Mouse (Mus musculus): ENCODE measurements at regions not wholly inside any gene's neighbourhood (a gene's known extent, or its start where the extent isn't known, plus 50 kb on each side); places are given as distances from the start of the nearest gene placed in this dataset.

- H3K27me3 ChIP-seq (ENCODE audit: control insufficient read depth, insufficient read depth, low read length): no peaks in the 10 kb centered on the region
- DNase-seq: no peak
- TF ChIP-seq CTCF (IDR thresholded peaks at IDR 0.05; ENCODE audit: borderline replicate concordance, control insufficient read depth, extremely low read depth, insufficient read depth, low read length, poor library complexity) (no peak), POLR2A (IDR thresholded peaks at IDR 0.05; ENCODE audit: control insufficient read depth, extremely low read depth, insufficient read depth, low read length, poor library complexity) (no peak)
- H3K4me3 ChIP-seq (ENCODE audit: control insufficient read depth, insufficient read depth, low read length): no peak overlapping the region
- whole genome bisulfite sequencing: 64% methylated on average over 4 of the region's 4 CpGs
- H3K36me3 ChIP-seq (ENCODE audit: control insufficient read depth, insufficient read depth, low read length): no peaks in the 10 kb centered on the region
- no peaks in the 10 kb centered on the region for H3K4me1 ChIP-seq (replicated peaks; ENCODE audit: control insufficient read depth, insufficient read depth, low read length)
- no peak overlapping the region for H3K27ac ChIP-seq (ENCODE audit: control insufficient read depth, insufficient read depth, low read length)
Measured at GRCm38 (mm10) chr13:118262971-118263370, 123.5 kb upstream of the B430218F22Rik start.

GRCm38 (mm10) chr13:118265763-118266520, 120.5 kb upstream of the B430218F22Rik start:
- H3K36me3 ChIP-seq (ENCODE audit: control insufficient read depth, insufficient read depth, low read length): no peaks in the 10 kb centered on the region
- TF ChIP-seq CTCF (IDR thresholded peaks at IDR 0.05; ENCODE audit: borderline replicate concordance, control insufficient read depth, extremely low read depth, insufficient read depth, low read length, poor library complexity) (no peak), POLR2A (IDR thresholded peaks at IDR 0.05; ENCODE audit: control insufficient read depth, extremely low read depth, insufficient read depth, low read length, poor library complexity) (no peak)
- WGBS: 92% methylated on average over 8 of the region's 8 CpGs

GRCm38 (mm10) chr13:118272904-118273303, 113.5 kb upstream of the B430218F22Rik start:
- WGBS: 94% methylated on average over 4 of the region's 4 CpGs
- Histone ChIP-seq H3K36me3 (ENCODE audit: control insufficient read depth, insufficient read depth, low read length) (no peaks in the 10 kb centered on the region), H3K27me3 (ENCODE audit: control insufficient read depth, insufficient read depth, low read length) (no peaks in the 10 kb centered on the region), H3K27ac (ENCODE audit: control insufficient read depth, insufficient read depth, low read length) (no peak overlapping the region), H3K4me3 (ENCODE audit: control insufficient read depth, insufficient read depth, low read length) (no peak overlapping the region), H3K4me1 (replicated peaks; ENCODE audit: control insufficient read depth, insufficient read depth, low read length) (no peaks in the 10 kb centered on the region)
- TF ChIP-seq CTCF (IDR thresholded peaks at IDR 0.05; ENCODE audit: borderline replicate concordance, control insufficient read depth, extremely low read depth, insufficient read depth, low read length, poor library complexity): no peak
- no peak for TF ChIP-seq POLR2A (IDR thresholded peaks at IDR 0.05; ENCODE audit: control insufficient read depth, extremely low read depth, insufficient read depth, low read length, poor library complexity)
- no peak for DNase-seq

More at GRCm38 (mm10) chr13:118265763-118266520, 120.5 kb upstream of the B430218F22Rik start:
- Histone ChIP-seq H3K27me3 (ENCODE audit: control insufficient read depth, insufficient read depth, low read length) (no peaks in the 10 kb centered on the region), H3K4me3 (ENCODE audit: control insufficient read depth, insufficient read depth, low read length) (no peak overlapping the region), H3K4me1 (replicated peaks; ENCODE audit: control insufficient read depth, insufficient read depth, low read length) (no peaks in the 10 kb centered on the region), H3K27ac (ENCODE audit: control insufficient read depth, insufficient read depth, low read length) (no peak overlapping the region)
- no peak for DNase-seq

- no peak overlapping the region for H3K27ac ChIP-seq (ENCODE audit: control insufficient read depth, insufficient read depth, low read length)
- no peak for TF ChIP-seq POLR2A (IDR thresholded peaks at IDR 0.05; ENCODE audit: control insufficient read depth, extremely low read depth, insufficient read depth, low read length, poor library complexity)
- no peak for TF ChIP-seq CTCF (IDR thresholded peaks at IDR 0.05; ENCODE audit: borderline replicate concordance, control insufficient read depth, extremely low read depth, insufficient read depth, low read length, poor library complexity)
- DNase-seq: no peak
- no peaks in the 10 kb centered on the region for H3K27me3 ChIP-seq (ENCODE audit: control insufficient read depth, insufficient read depth, low read length)
- 21% methylated on average over 2 of the region's 2 CpGs for WGBS
- no peaks in the 10 kb centered on the region for H3K4me1 ChIP-seq (replicated peaks; ENCODE audit: control insufficient read depth, insufficient read depth, low read length)
- H3K4me3 ChIP-seq (ENCODE audit: control insufficient read depth, insufficient read depth, low read length): no peak overlapping the region
- H3K36me3 ChIP-seq (ENCODE audit: control insufficient read depth, insufficient read depth, low read length): no peaks in the 10 kb centered on the region
Measured at GRCm38 (mm10) chr13:118280956-118281355, 105.5 kb upstream of the B430218F22Rik start.

- Histone ChIP-seq H3K27ac (ENCODE audit: control insufficient read depth, insufficient read depth, low read length) (no peak overlapping the region), H3K36me3 (ENCODE audit: control insufficient read depth, insufficient read depth, low read length) (no peaks in the 10 kb centered on the region), H3K27me3 (ENCODE audit: control insufficient read depth, insufficient read depth, low read length) (no peaks in the 10 kb centered on the region), H3K4me1 (replicated peaks; ENCODE audit: control insufficient read depth, insufficient read depth, low read length) (no peaks in the 10 kb centered on the region), H3K4me3 (ENCODE audit: control insufficient read depth, insufficient read depth, low read length) (no peak overlapping the region)
- DNase-seq: no peak
- WGBS: 86% methylated on average over 1 of the region's 1 CpGs
- no peak for TF ChIP-seq CTCF (IDR thresholded peaks at IDR 0.05; ENCODE audit: borderline replicate concordance, control insufficient read depth, extremely low read depth, insufficient read depth, low read length, poor library complexity)
Measured at GRCm38 (mm10) chr13:118293728-118294127, 92.7 kb upstream of the B430218F22Rik start.

- 98% methylated on average over 1 of the region's 1 CpGs for WGBS
- H3K36me3 ChIP-seq (ENCODE audit: control insufficient read depth, insufficient read depth, low read length): no peaks in the 10 kb centered on the region
- H3K4me1 ChIP-seq (replicated peaks; ENCODE audit: control insufficient read depth, insufficient read depth, low read length): no peaks in the 10 kb centered on the region
- H3K4me3 ChIP-seq (ENCODE audit: control insufficient read depth, insufficient read depth, low read length): no peak overlapping the region
- TF ChIP-seq POLR2A (IDR thresholded peaks at IDR 0.05; ENCODE audit: control insufficient read depth, extremely low read depth, insufficient read depth, low read length, poor library complexity) (no peak), CTCF (IDR thresholded peaks at IDR 0.05; ENCODE audit: borderline replicate concordance, control insufficient read depth, extremely low read depth, insufficient read depth, low read length, poor library complexity) (no peak)
- no peak overlapping the region for H3K27ac ChIP-seq (ENCODE audit: control insufficient read depth, insufficient read depth, low read length)
- DNase-seq: no peak
- no peaks in the 10 kb centered on the region for H3K27me3 ChIP-seq (ENCODE audit: control insufficient read depth, insufficient read depth, low read length)
Measured at GRCm38 (mm10) chr13:118310080-118310479, 76.3 kb upstream of the B430218F22Rik start.

GRCm38 (mm10) chr13:118313676-118314075, 72.8 kb upstream of the B430218F22Rik start:
- Histone ChIP-seq H3K4me1 (replicated peaks; ENCODE audit: control insufficient read depth, insufficient read depth, low read length) (no peaks in the 10 kb centered on the region), H3K4me3 (ENCODE audit: control insufficient read depth, insufficient read depth, low read length) (no peak overlapping the region), H3K27ac (ENCODE audit: control insufficient read depth, insufficient read depth, low read length) (no peak overlapping the region), H3K36me3 (ENCODE audit: control insufficient read depth, insufficient read depth, low read length) (no peaks in the 10 kb centered on the region), H3K27me3 (ENCODE audit: control insufficient read depth, insufficient read depth, low read length) (no peaks in the 10 kb centered on the region)
- WGBS: 90% methylated on average over 4 of the region's 4 CpGs
- DNase-seq: no peak
- no peak for TF ChIP-seq POLR2A (IDR thresholded peaks at IDR 0.05; ENCODE audit: control insufficient read depth, extremely low read depth, insufficient read depth, low read length, poor library complexity)
- no peak for TF ChIP-seq CTCF (IDR thresholded peaks at IDR 0.05; ENCODE audit: borderline replicate concordance, control insufficient read depth, extremely low read depth, insufficient read depth, low read length, poor library complexity)
